Mouse (Mus musculus): Measurements from ENCODE around the gene Nrf1. TPM values are rescaled to one million over a fixed set of nuclear protein-coding genes. Genes with fewer than 3 reads are reported as not detected.

The Nrf1 gene
- polyA plus RNA-seq (2014; fragmentation: Illumina TruSeq; extraction: RNeasy Lipid Tissue Mini Kit (QIAGEN cat#74804); ENCODE audit: low read depth, low replicate concordance), result 3.5 TPM

DNA sequence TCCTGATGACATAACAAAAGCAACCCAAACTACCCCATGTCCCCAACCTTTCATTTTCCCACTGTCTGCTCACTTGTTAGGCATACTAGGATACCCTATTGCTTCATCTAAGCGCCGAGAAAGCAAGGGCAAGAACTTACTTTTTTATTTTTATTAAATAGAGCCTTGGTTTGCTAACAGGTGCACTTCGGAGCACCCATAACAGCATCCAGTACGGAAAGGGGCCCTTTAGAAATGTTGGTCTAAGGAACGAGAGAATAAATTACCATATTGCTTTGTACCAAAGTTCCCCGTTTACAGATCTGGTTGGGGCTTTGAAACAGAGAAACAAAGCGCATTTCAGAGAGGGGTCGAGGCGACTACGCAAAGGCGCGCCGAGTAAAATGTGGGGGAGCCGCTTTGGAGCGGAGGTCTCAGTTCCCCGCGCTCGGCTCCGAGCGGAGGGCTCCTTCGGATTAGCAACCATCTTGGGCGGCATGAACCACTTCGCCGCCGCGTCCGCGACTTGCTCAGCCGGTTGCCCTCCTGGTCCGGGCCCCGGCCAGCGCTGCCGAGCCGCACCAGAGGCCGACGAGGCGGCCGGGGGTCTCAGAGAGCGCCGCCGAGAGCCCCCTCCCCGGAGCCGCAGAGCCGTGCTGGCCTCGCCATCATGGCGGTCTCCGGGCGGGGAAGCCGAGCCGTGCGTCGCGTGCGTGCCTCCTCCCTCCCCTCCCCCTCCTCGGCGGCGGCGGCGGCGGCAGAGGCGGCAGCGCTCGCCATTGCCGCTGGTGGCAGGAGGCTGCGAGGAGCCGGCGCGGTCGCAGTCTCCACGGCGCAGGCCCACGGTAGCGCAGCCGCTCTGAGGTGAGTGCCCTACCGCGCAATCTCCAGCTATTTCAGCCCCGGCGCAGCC lies at the start of gene Nrf1:
Nrf1 (plus strand) TSS at position 718 of the 892 bp plus-strand sequence.

Other genes starting within 250 kb of the Nrf1 start
- 0.08 TPM for gene Strip2, start 131.0 kb upstream of the Nrf1 start, polyA plus RNA-seq (2014; fragmentation: Illumina TruSeq; extraction: RNeasy Lipid Tissue Mini Kit (QIAGEN cat#74804); ENCODE audit: low read depth, low replicate concordance)

All from liver, adult 10 weeks (tissue).